Mouse (Mus musculus): ENCODE results near the gene Nim1k.

- TF ChIP-seq CTCF (IDR thresholded peaks at IDR 0.05; ENCODE audit: low read depth) (no peak), EP300 (IDR thresholded peaks at IDR 0.05; ENCODE audit: low read depth) (no peak)
Observed at GRCm38 (mm10) chr13:119698436-119698835, 57.2 kb downstream of the Nim1k start.

Measured in liver, postnatal 0 days (tissue).